Comparison of ENCODE assay signal across 9 mouse cellular contexts in the genomic region with DNA sequence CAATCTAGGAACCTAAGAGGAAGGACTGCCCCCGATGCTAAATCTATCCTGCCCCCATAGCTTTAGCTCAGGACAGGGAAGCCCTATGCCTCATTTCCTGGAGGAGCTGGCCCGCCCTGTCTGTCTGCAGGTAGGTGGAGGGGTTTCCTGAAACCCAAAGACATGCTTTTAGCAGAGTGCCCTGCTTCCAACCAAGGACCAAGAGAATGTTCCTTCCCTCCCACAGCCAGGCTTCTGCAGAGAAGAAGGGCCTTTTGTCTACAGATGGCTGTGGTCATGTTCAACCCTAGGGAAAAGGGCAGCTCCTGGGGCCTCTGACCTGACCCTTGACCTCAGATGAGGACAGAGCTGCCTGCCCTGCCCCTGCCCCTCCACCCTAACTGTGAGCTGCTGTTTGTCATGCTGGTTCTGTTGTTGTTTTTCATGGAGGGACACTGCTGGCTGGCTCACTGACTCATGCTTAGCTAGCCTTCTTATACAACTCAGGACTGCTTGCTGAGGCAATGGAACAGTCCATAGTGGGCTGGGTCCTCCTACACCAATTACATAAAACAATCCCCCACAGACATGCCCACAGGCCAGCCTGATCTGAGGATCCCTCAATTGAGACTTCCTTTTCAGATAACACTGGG. TPM values are rescaled to one million over a fixed set of nuclear protein-coding genes. Genes with fewer than 3 reads are reported as not detected.
DNase-seq lines count a peak whose midpoint lies in the region; ATAC-seq and TF ChIP-seq lines count a peak whose summit lies in the region.
"Had no signal": no experiment of that assay in that cellular context is flagged by ENCODE, and none has a peak within 500 bp of the region (broad histone marks: within the 10 kb centered on the region; RNA-seq: fewer than 3 reads in every experiment).

No protein-coding gene starts in this region.

- H3K9me3 ChIP-seq in forebrain, embryonic 13.5 days (replicated peaks): no peaks in the 10 kb centered on the region
- H3K9me3 ChIP-seq in forebrain, embryonic 11.5 days (ENCODE audit: control insufficient read depth, low read length): no peaks in the 10 kb centered on the region

- no peak overlapping the region for H3K4me3 ChIP-seq in forebrain, embryonic 13.5 days
- no peak overlapping the region for H3K4me3 ChIP-seq in forebrain, embryonic 11.5 days (ENCODE audit: low read depth, low read length)
- H3K4me3 ChIP-seq in spleen, adult 2 months (ENCODE audit: extremely low read depth, insufficient read depth, insufficient read length): no peak overlapping the region

- no peak for DNase-seq in forebrain, embryonic 11.5 days (ENCODE audit: low spot score)
- DNase-seq in kidney, postnatal 36 days: peak; percentile 36 to 39
- no peak for DNase-seq in kidney, adult 11 months
- DNase-seq in spleen, adult 2 months (ENCODE audit: low read depth in 1 of 2, low spot score in 2 of 2): no peak
- no peak for DNase-seq in spleen, adult 18-20 months
- peak; percentile 53 for DNase-seq in telencephalon, adult 2 months (ENCODE audit: low read depth, low spot score)
- no peak for DNase-seq in cerebellum, adult 18-20 months

- H3K27ac ChIP-seq in forebrain, embryonic 13.5 days: peak overlapping the region; percentile 25
- H3K27ac ChIP-seq in forebrain, embryonic 11.5 days (ENCODE audit: low read depth, low read length): no peak overlapping the region
- H3K27ac ChIP-seq in spleen, adult 2 months (ENCODE audit: insufficient read depth, low read length): peak overlapping the region; percentile 31

- no peak overlapping the region for H3K9ac ChIP-seq in forebrain, embryonic 13.5 days
- no peak overlapping the region for H3K9ac ChIP-seq in forebrain, embryonic 11.5 days (ENCODE audit: low read length)

- peaks cover 40% of the 10 kb centered on the region for H3K27me3 ChIP-seq in forebrain, embryonic 13.5 days
- peaks cover 9% of the 10 kb centered on the region for H3K27me3 ChIP-seq in forebrain, embryonic 11.5 days (ENCODE audit: control insufficient read depth, insufficient read depth, low read length)
- no peaks in the 10 kb centered on the region for H3K27me3 ChIP-seq in spleen, adult 2 months (ENCODE audit: control insufficient read depth, insufficient read depth, low read length)

- no peak for ATAC-seq in forebrain, embryonic 13.5 days
- ATAC-seq in forebrain, embryonic 11.5 days (replicated peaks; ENCODE audit: low FRiP score): no peak
- ATAC-seq: activated CD4-positive, CD25-positive, alpha-beta regulatory T cell, adult 4 months had no signal

- no peak for TF ChIP-seq CTCF in spleen, adult 2 months (IDR thresholded peaks at IDR 0.05; ENCODE audit: extremely low read depth, insufficient read depth, insufficient read length, insufficient replicate concordance)

- peaks cover 16% of the 10 kb centered on the region for H3K4me1 ChIP-seq in forebrain, embryonic 13.5 days
- peaks cover 8% of the 10 kb centered on the region; the same call in 1 of the 2 replicates for H3K4me1 ChIP-seq in forebrain, embryonic 11.5 days (replicated peaks; ENCODE audit: control insufficient read depth, insufficient read depth, low read length)
- H3K4me1 ChIP-seq in spleen, adult 2 months (ENCODE audit: control insufficient read depth, insufficient read depth, insufficient read length): peaks cover 13% of the 10 kb centered on the region

- WGBS in forebrain, embryonic 13.5 days: 70% methylated on average over 2 of the region's 2 CpGs
- WGBS in forebrain, embryonic 11.5 days: 53% methylated on average over 2 of the region's 2 CpGs
- 42% methylated on average over 2 of the region's 2 CpGs for WGBS in spleen, adult 2 months

- no peaks in the 10 kb centered on the region for H3K36me3 ChIP-seq in forebrain, embryonic 13.5 days (ENCODE audit: poor library complexity, severe bottlenecking)
- no peaks in the 10 kb centered on the region for H3K36me3 ChIP-seq in forebrain, embryonic 11.5 days (ENCODE audit: control insufficient read depth, insufficient read depth, low read length)
- no peaks in the 10 kb centered on the region for H3K36me3 ChIP-seq in spleen, adult 2 months (ENCODE audit: control insufficient read depth, insufficient read depth, low read length)

- no peak overlapping the region for H3K4me2 ChIP-seq in forebrain, embryonic 13.5 days
- no peak overlapping the region for H3K4me2 ChIP-seq in forebrain, embryonic 11.5 days (ENCODE audit: low read depth, low read length, severe bottlenecking)

- TF ChIP-seq POLR2A in spleen, adult 2 months (IDR thresholded peaks at IDR 0.05; ENCODE audit: low read depth, low read length): no peak

RNA-seq across cellular contexts. Expression of a gene that starts 2.3 kb away (rescaled TPM):
- 15.1 and 15.3 TPM in 2 replicates for polyA plus RNA-seq in forebrain, embryonic 13.5 days (2015; fragmentation: Nextera tagmentation; extraction: Ambion mirVana)
- 10.0 and 10.6 TPM in 2 replicates for polyA plus RNA-seq in forebrain, embryonic 11.5 days (2014; fragmentation: Nextera tagmentation; extraction: Ambion mirVana)
- polyA plus RNA-seq in spleen, adult 2 months (2012; rRNA removed): 21.5 and 24.3 TPM in 2 replicates

RNA-seq across cellular contexts. Expression of a gene that starts 8.9 kb away (rescaled TPM):
- polyA plus RNA-seq in forebrain, embryonic 13.5 days (2015; fragmentation: Nextera tagmentation; extraction: Ambion mirVana): 0.20 and 0.45 TPM in 2 replicates
- polyA plus RNA-seq in forebrain, embryonic 11.5 days (2014; fragmentation: Nextera tagmentation; extraction: Ambion mirVana): 0.15 and 0.43 TPM in 2 replicates
- polyA plus RNA-seq in spleen, adult 2 months (2012; rRNA removed): 0.06 and 0.16 TPM in 2 replicates

RNA-seq across cellular contexts. Expression of a gene that starts 13.4 kb away (rescaled TPM):
- 0.18 TPM in 1 of 2 replicates, not detected in the other for polyA plus RNA-seq in forebrain, embryonic 13.5 days (2015; fragmentation: Nextera tagmentation; extraction: Ambion mirVana)
- polyA plus RNA-seq in forebrain, embryonic 11.5 days (2014; fragmentation: Nextera tagmentation; extraction: Ambion mirVana): not detected in 2 replicates
- 0.25 and 0.49 TPM in 2 replicates for polyA plus RNA-seq in spleen, adult 2 months (2012; rRNA removed)
- polyA plus RNA-seq: activated CD4-positive, CD25-positive, alpha-beta regulatory T cell, adult 4 months had no signal

RNA-seq across cellular contexts. Expression of a gene that starts 15.9 kb away (rescaled TPM):
- 79.2 and 93.3 TPM in 2 replicates for polyA plus RNA-seq in forebrain, embryonic 13.5 days (2015; fragmentation: Nextera tagmentation; extraction: Ambion mirVana)
- polyA plus RNA-seq in forebrain, embryonic 11.5 days (2014; fragmentation: Nextera tagmentation; extraction: Ambion mirVana): 104 and 115 TPM in 2 replicates
- polyA plus RNA-seq in spleen, adult 2 months (2012; rRNA removed): 59.9 and 91.6 TPM in 2 replicates

RNA-seq across cellular contexts. Expression of a gene that starts 25.9 kb away (rescaled TPM):
- 251 and 266 TPM in 2 replicates for polyA plus RNA-seq in forebrain, embryonic 13.5 days (2015; fragmentation: Nextera tagmentation; extraction: Ambion mirVana)
- 203 and 223 TPM in 2 replicates for polyA plus RNA-seq in forebrain, embryonic 11.5 days (2014; fragmentation: Nextera tagmentation; extraction: Ambion mirVana)
- 23.3 and 31.4 TPM in 2 replicates for polyA plus RNA-seq in spleen, adult 2 months (2012; rRNA removed)

Comparison
In these comparisons a context has a peak if more than half of its experiments do, and no peak if none do; other contexts are left out.
1. DNase-seq: peak in kidney, postnatal 36 days (2 of 2) and telencephalon, adult 2 months (single experiment); none in forebrain, embryonic 11.5 days (single experiment), kidney, adult 11 months (single experiment), spleen, adult 2 months (0 of 2), spleen, adult 18-20 months (0 of 2) and cerebellum, adult 18-20 months (0 of 2).